Mouse (Mus musculus) gastrocnemius, adult 18-20 months (tissue): ENCODE results near the gene Cnmd. TPM values are rescaled to one million over a fixed set of nuclear protein-coding genes. Genes with fewer than 3 reads are reported as not detected.

Experiments used
- DNase-seq: peaks from one replicate; pipeline ENCODE4 v3.0.0; 2021; ENCODE audit warnings: low spot score
- total RNA-seq, 2 experiments: library from RNA; stranded (reverse); gene quantifications; 2 replicates each; pipeline ENCODE4 v1.2.3; 2021

Cnmd gene
- total RNA-seq, 2 experiments from 2014 or later, result 0.17 to 0.41 TPM

GRCm38 (mm10) chr14:79645378-79645777, 16.6 kb downstream of the Cnmd start:
- no peak for DNase-seq

GRCm38 (mm10) chr14:79642063-79642462, 19.9 kb downstream of the Cnmd start:
- no peak for DNase-seq

- DNase-seq, result no peak
These were observed 25.2 kb downstream of the Cnmd start for GRCm38 (mm10) chr14:79636814-79637213.

GRCm38 (mm10) chr14:79633196-79633595, 28.8 kb downstream of the Cnmd start:
- peak; percentile 32 for DNase-seq

- DNase-seq, result no peak
These were observed 29.6 kb downstream of the Cnmd start for GRCm38 (mm10) chr14:79632330-79632729.

- DNase-seq, result no peak
These were observed 40.8 kb downstream of the Cnmd start for GRCm38 (mm10) chr14:79621143-79621542.

- no peak for DNase-seq
These were observed 42.2 kb downstream of the Cnmd start for GRCm38 (mm10) chr14:79619802-79620201.

- DNase-seq, result no peak
These were observed 44.7 kb downstream of the Cnmd start for GRCm38 (mm10) chr14:79617121-79617828.

GRCm38 (mm10) chr14:79608286-79608685, 53.7 kb downstream of the Cnmd start:
- DNase-seq, result no peak

- DNase-seq, result no peak
These were observed 54.6 kb downstream of the Cnmd start for GRCm38 (mm10) chr14:79607352-79607751.

- DNase-seq, result no peak
These were observed 55.1 kb downstream of the Cnmd start for GRCm38 (mm10) chr14:79606867-79607266.

- no peak for DNase-seq
These were observed 55.6 kb downstream of the Cnmd start for GRCm38 (mm10) chr14:79606392-79606791.

- no peak for DNase-seq
These were observed 56.1 kb downstream of the Cnmd start for GRCm38 (mm10) chr14:79605881-79606280.

- DNase-seq, result no peak
These were observed 65.4 kb downstream of the Cnmd start for GRCm38 (mm10) chr14:79596602-79597001.

- DNase-seq, result no peak
These were observed 67.9 kb downstream of the Cnmd start for GRCm38 (mm10) chr14:79594069-79594468.

- DNase-seq, result no peak
These were observed 70.4 kb downstream of the Cnmd start for GRCm38 (mm10) chr14:79591611-79592010.

GRCm38 (mm10) chr14:79590916-79591315, 71.1 kb downstream of the Cnmd start:
- DNase-seq, result no peak

GRCm38 (mm10) chr14:79589401-79589800, 72.6 kb downstream of the Cnmd start:
- DNase-seq, result no peak

GRCm38 (mm10) chr14:79588534-79588951, 73.4 kb downstream of the Cnmd start:
- no peak for DNase-seq

- no peak for DNase-seq
These were observed 74.1 kb downstream of the Cnmd start for GRCm38 (mm10) chr14:79587852-79588229.
